Mouse (Mus musculus) midbrain, embryonic 12.5 days (tissue): Measurements from ENCODE around the gene Dleu7. TPM values are rescaled to one million over a fixed set of nuclear protein-coding genes. Genes with fewer than 3 reads are reported as not detected.

Source experiments
- ATAC-seq: fragments of 200-750 bp; cut with Nextera tagmentation; 2 replicates; pipeline ENCODE4 v1.8.0; 2017; ENCODE audit warnings: low read depth, moderate TSS enrichment, moderate library complexity; ENCODE audit not compliant: low FRiP score
- H3K27ac ChIP-seq: fragments of 300-500 bp; sonication (generic); replicated peaks from 2 replicates; pipeline ENCODE4 v1.5.1; 2016; ENCODE audit warnings: mild to moderate bottlenecking
- H3K27me3 ChIP-seq: fragments of 300-500 bp; sonication (generic); 2 replicates; pipeline ENCODE4 v1.6.1; 2016; ENCODE audit warnings: mild to moderate bottlenecking
- H3K36me3 ChIP-seq: fragments of 300-500 bp; sonication (generic); 2 replicates; pipeline ENCODE4 v1.6.1; 2016
- H3K4me1 ChIP-seq: fragments of 300-500 bp; sonication (generic); 2 replicates; pipeline ENCODE4 v1.6.1; 2016
- H3K4me2 ChIP-seq: fragments of 300-500 bp; sonication (generic); replicated peaks from 2 replicates; pipeline ENCODE4 v1.6.1; 2016; ENCODE audit warnings: mild to moderate bottlenecking, moderate library complexity
- H3K4me3 ChIP-seq: fragments of 300-500 bp; sonication (generic); 2 replicates; pipeline ENCODE4 v1.5.1; 2016; ENCODE audit warnings: mild to moderate bottlenecking
- H3K9ac ChIP-seq: fragments of 300-500 bp; sonication (generic); replicated peaks from 2 replicates; pipeline ENCODE4 v1.6.1; 2016; ENCODE audit warnings: mild to moderate bottlenecking, moderate library complexity
- H3K9me3 ChIP-seq: fragments of 300-500 bp; sonication (generic); 2 replicates; pipeline ENCODE4 v1.6.1; 2016; ENCODE audit warnings: mild to moderate bottlenecking
- WGBS: fragments of 180-500 bp; shearing (Covaris S2); methylation state at CpG from one replicate; pipeline ENCODE4 v1.1.7; 2016; 5-methylcytosine and 5-hydroxymethylcytosine counted together
- polyA plus RNA-seq: library from polyadenylated mRNA; unstranded; fragments of >200 nt; fragmentation: Nextera tagmentation; extraction: Ambion mirVana; gene quantifications from 2 replicates; pipeline ENCODE4 v1.2.1, GENCODE M21; 2016

Gene Dleu7
- 4.8 and 5.1 TPM in 2 replicates for polyA plus RNA-seq

DNA sequence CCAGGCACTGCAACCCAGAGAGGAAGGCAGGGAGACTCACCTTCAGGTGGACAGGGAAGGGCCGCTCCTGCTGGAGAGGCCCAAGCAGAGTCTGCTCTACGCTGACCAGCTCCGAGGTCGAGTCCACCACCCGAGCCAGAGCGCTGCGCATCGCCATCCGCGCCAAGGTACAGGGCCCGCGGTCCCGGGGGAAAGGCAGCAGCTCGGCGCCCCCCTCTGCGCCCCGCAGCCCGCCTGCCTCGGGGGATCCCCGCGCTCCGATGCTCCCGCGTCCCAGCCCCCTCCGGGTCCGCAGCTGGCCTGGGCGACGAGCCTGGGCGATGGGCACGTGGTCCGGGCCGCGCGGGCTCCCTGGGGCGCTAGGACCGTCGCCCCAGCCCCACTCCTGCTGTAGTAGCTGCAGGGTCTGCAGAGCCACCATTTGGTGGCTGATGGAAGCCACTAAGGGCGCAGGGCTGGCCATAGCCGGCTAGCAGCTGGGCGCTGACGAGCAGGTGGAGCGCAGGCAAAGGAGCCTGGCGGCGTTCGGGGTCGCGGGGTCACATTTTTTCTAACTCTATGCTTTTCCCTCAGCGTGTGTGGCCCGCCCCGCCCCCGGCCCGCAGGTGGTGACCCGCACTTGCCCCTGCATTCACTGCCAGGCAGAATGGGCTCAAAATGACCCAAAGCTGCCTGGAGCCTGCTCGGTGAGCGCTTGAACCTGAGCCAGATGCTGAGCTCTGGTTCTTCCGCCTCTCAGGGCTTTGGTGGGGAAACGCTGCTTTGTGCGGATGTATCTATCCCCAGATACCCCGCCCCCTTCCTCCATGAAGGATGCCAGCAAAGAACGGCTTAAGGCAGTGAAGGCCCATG is at the start of gene Dleu7, which contains the start of gene Rnaseh2b:
Gene Dleu7, minus strand, starts transcription at position 560 of the 852 bp plus-strand sequence.
Gene Rnaseh2b, plus strand, starts transcription at position 102 of the 852 bp plus-strand sequence.
- peak within 1 kb of the TSS; percentile 62 for H3K9ac ChIP-seq
- H3K4me2 ChIP-seq, result peak within 1 kb of the TSS; percentile 99
- peak; percentile 88 for ATAC-seq
- H3K9me3 ChIP-seq, result no peaks in the 10 kb centered on the region
- peaks cover 11% of the 10 kb centered on the region for H3K27me3 ChIP-seq
- 1% methylated on average over 59 of the region's 60 CpGs for WGBS
- peak within 1 kb of the TSS; percentile 57 for H3K4me3 ChIP-seq
- H3K4me1 ChIP-seq, result peaks cover 15% of the 10 kb centered on the region
- no peak within 1 kb of the TSS; the same call in 1 of the 2 replicates for H3K27ac ChIP-seq
- H3K36me3 ChIP-seq, result no peaks in the 10 kb centered on the region

- no peaks in the 10 kb centered on the region for H3K9me3 ChIP-seq
- no peak overlapping the region for H3K4me2 ChIP-seq
- no peak overlapping the region for H3K4me3 ChIP-seq
- H3K9ac ChIP-seq, result no peak overlapping the region
- peaks cover 18% of the 10 kb centered on the region; the same call in 1 of the 2 replicates for H3K4me1 ChIP-seq
- H3K36me3 ChIP-seq, result no peaks in the 10 kb centered on the region
- no peak for ATAC-seq
- 85% methylated on average over 8 of the region's 8 CpGs for WGBS
- no peaks in the 10 kb centered on the region for H3K27me3 ChIP-seq
- no peak overlapping the region for H3K27ac ChIP-seq
Observed at GRCm38 (mm10) chr14:62341887-62342642, 49.2 kb upstream of the Dleu7 start.

DNA sequence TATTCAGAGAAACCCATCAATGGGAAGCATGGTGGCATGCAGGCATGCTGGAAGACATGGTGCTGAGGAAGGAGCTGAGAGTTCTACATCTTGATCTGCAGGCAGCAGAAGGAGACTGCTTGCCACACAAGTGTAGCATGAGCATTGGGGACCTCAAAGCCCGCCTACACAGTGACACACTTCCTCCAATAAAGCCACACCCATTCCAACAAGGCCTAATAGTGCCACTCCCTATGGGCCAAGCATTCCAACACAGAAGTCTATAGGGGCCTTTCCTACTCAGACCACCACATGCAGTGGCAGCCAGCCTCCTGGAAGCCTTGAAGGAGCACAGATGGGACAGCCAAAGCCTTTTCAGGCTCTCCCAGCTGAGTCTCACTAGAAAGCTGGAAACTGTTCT is 46.3 kb upstream of the Dleu7 start:
- Histone ChIP-seq H3K27me3 (no peaks in the 10 kb centered on the region), H3K9me3 (no peaks in the 10 kb centered on the region), H3K4me1 (peaks cover 9% of the 10 kb centered on the region; the same call in 1 of the 2 replicates), H3K9ac (no peak overlapping the region), H3K27ac (no peak overlapping the region), H3K36me3 (no peaks in the 10 kb centered on the region), H3K4me3 (no peak overlapping the region), H3K4me2 (no peak overlapping the region)
- ATAC-seq, result no peak
- WGBS, result 100% methylated on average over 1 of the region's 1 CpGs

DNA sequence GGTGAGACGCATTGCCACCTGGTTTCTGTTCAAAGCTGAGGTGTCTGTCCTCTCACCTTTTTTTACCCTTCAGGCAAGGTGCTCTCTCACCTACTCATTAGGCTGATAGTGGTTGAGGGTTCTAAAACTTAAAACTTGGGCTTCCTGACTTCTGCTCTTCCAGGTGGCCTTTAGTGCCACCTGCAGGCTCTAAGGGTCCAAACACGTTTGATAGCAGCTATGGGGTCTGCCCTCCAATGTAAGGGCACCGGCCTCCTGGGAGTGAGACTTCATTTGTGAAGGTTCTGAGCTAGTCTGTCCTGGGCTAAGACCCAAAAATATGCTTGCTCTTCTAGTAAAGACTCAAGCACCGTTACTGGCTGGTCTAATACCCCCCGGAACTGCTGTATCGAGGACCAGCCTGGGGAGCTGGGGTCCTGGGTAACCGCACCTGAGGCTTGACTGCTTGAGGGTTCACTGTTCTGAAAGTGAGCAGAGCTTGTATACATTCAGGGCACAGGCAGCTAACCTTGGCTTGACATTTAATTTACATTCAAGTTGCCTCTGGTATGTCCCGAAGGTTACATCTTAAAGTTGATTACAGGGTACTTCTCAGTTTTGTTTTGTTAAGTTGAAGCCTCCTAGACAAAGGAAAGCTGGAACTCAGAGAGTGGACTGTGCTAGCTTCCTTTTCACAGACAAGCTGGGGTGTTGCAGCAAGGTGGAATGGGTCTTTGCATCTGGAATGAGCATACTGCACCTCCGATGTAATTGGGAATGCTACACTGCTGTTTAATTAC is 41.3 kb upstream of the Dleu7 start:
- ATAC-seq, result no peak
- WGBS, result 79% methylated on average over 9 of the region's 9 CpGs
- H3K4me3 ChIP-seq, result no peak overlapping the region
- peaks cover 23% of the 10 kb centered on the region for H3K4me1 ChIP-seq
- H3K9ac ChIP-seq, result no peak overlapping the region
- no peaks in the 10 kb centered on the region for H3K9me3 ChIP-seq
- H3K36me3 ChIP-seq, result no peaks in the 10 kb centered on the region
- H3K27me3 ChIP-seq, result no peaks in the 10 kb centered on the region
- H3K4me2 ChIP-seq, result no peak overlapping the region
- no peak overlapping the region for H3K27ac ChIP-seq

DNA sequence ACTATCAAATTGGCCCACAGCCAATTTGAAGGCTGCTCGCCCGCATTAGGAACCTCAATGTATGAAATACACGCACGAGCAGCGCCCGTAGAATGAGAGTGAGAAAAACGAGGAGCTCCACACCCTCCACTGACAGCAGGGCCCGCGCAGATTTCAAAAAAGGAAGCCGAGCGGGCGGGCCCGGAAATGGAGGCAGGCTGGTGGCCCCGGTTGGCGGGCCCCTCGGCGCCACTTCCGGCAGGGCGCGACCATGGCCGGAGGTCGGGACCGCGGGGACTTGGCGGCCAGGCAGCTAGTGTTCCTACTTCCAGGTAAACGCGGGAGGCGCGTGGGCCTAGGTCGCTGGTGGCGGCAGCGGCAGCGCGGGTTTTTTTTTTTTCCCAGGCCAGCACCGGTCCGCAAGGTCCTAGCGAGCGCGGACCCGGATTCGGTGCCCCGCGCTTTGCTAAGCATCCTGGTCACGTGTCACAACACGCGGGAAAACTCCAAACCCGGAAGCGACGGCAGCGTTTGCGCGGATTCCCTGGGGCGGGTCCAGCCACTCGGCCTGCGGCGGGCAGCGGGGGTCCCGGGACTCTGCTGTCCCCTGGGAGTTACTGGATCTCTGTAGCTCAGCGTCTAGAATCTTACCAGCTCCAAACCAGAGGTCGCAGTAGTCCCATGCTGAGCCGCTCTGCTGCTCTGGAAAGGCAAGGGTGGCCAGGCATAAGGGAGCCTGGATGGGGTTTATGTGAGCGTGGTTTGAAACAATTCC is 39.2 kb upstream of the Dleu7 start:
- Histone ChIP-seq H3K9me3 (no peaks in the 10 kb centered on the region), H3K36me3 (no peaks in the 10 kb centered on the region), H3K4me3 (peak overlapping the region; percentile 68), H3K27me3 (no peaks in the 10 kb centered on the region), H3K9ac (peak overlapping the region; percentile 67), H3K4me1 (peaks cover 28% of the 10 kb centered on the region), H3K4me2 (peak overlapping the region; percentile 75), H3K27ac (peak overlapping the region; percentile 68)
- peak; percentile 86 for ATAC-seq
- under 1% methylated on average over 56 of the region's 62 CpGs for WGBS

DNA sequence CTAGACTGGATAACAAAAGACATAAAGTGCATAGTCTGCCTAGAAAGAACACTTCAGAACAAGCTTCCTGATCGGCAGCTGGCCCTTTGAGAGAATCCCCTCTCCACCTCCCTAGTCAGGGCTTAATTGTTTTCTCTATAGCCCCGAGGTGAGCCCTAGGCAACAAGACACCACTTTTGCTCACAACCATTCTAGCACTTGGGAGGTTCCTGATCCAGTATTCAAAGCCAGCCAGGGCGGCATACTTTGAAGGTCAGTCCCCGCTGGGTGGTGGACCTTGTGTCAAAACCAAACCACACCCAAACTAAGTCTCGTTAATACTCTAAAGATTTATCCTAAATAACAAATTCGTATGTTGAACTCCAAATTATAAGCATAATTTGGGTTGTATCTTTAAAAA is 38.6 kb upstream of the Dleu7 start:
- H3K9ac ChIP-seq, result peak overlapping the region; percentile 67; the same call in 1 of the 2 replicates
- ATAC-seq, result peak; percentile 21; the same call in 1 of the 2 replicates
- no peaks in the 10 kb centered on the region for H3K27me3 ChIP-seq
- no peaks in the 10 kb centered on the region for H3K9me3 ChIP-seq
- peak overlapping the region; percentile 75 for H3K4me2 ChIP-seq
- no peaks in the 10 kb centered on the region for H3K36me3 ChIP-seq
- H3K4me1 ChIP-seq, result peaks cover 34% of the 10 kb centered on the region
- WGBS, result 16% methylated on average over 6 of the region's 6 CpGs
- peak overlapping the region; percentile 68; the same call in 1 of the 2 replicates for H3K27ac ChIP-seq
- H3K4me3 ChIP-seq, result peak overlapping the region; percentile 68

DNA sequence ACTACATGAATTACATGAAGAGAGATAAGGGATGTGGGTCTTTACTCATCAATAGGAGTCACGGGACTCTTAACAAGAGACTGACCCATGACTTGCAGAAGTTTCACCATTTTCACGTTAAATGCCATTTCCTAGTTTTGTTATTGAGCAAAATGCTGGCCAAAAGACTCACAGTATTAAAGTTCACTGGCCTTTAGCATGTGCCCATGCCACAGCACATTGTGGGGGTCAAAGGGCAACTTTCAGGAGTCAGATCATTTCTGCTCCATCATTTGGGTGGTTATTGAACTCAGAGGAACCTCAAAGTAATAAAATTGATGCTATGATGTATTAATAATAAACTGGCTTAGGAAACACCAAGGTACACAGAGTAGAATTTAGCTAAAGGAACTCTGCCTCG is 36.8 kb upstream of the Dleu7 start:
- no peak overlapping the region for H3K4me3 ChIP-seq
- H3K9ac ChIP-seq, result no peak overlapping the region
- no peak overlapping the region for H3K4me2 ChIP-seq
- H3K27me3 ChIP-seq, result no peaks in the 10 kb centered on the region
- H3K9me3 ChIP-seq, result no peaks in the 10 kb centered on the region
- peaks cover 35% of the 10 kb centered on the region for H3K4me1 ChIP-seq
- no peaks in the 10 kb centered on the region for H3K36me3 ChIP-seq
- no peak for ATAC-seq
- WGBS, result 86% methylated on average over 3 of the region's 3 CpGs
- no peak overlapping the region for H3K27ac ChIP-seq

GRCm38 (mm10) chr14:62328606-62329005 is 35.8 kb upstream of the Dleu7 start:
- peaks cover 31% of the 10 kb centered on the region for H3K4me1 ChIP-seq
- ATAC-seq, result no peak
- no peaks in the 10 kb centered on the region for H3K27me3 ChIP-seq
- H3K36me3 ChIP-seq, result no peaks in the 10 kb centered on the region
- no peak overlapping the region for H3K27ac ChIP-seq
- no peaks in the 10 kb centered on the region for H3K9me3 ChIP-seq
- H3K4me3 ChIP-seq, result no peak overlapping the region
- no peak overlapping the region for H3K4me2 ChIP-seq
- no peak overlapping the region for H3K9ac ChIP-seq
- 52% methylated on average over 6 of the region's 6 CpGs for WGBS

DNA sequence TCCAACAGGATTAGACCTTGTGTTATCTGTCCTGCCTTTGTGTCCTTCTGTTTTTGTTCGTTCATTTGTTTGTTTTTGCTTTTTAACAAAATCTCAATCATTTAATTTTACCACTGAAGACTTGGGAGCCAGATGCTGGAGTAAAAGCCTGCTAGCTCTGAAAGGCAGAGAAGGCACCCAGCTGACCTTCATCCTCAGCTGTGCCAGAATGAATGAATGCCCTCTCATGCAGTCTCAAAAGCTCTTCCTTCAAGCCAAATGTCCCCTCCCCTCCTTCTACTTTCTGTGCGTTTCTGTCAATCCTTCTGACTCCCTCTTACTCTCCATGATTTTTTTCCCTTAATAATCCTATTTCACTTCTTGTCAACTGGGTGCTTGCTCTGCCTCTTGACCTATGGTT is 34.3 kb upstream of the Dleu7 start:
- Histone ChIP-seq H3K9ac (no peak overlapping the region), H3K4me1 (peaks cover 20% of the 10 kb centered on the region), H3K4me2 (no peak overlapping the region), H3K27me3 (no peaks in the 10 kb centered on the region), H3K27ac (0 out of 2 replicates have a peak overlapping the region, but pooled peaks have one; percentile 10), H3K4me3 (no peak overlapping the region), H3K9me3 (no peaks in the 10 kb centered on the region), H3K36me3 (no peaks in the 10 kb centered on the region)
- no peak for ATAC-seq
- WGBS, result 8% methylated on average over 2 of the region's 2 CpGs

DNA sequence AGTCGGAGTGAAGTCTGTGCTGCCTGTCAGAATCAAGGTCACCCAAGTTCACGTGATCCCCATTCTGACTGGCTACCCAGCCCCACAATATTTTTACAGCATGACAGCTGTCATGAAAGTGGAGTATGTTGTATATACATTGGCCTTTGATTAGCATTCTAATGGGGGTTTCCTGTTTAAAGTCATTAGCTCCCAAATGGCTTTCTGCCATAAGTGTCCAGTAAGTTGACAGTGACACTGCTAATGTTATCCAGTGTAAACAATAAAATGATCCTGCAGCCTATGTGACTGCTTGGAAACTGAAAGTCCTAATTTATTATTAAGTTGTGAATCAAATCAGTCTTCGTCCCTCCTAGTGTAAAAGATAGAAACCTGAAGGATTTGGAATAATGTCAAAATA is 33.2 kb upstream of the Dleu7 start:
- Histone ChIP-seq H3K9ac (no peak overlapping the region), H3K27me3 (peaks cover 4% of the 10 kb centered on the region; the same call in 1 of the 2 replicates), H3K4me3 (no peak overlapping the region), H3K4me1 (peaks cover 16% of the 10 kb centered on the region), H3K27ac (no peak overlapping the region), H3K4me2 (no peak overlapping the region), H3K9me3 (no peaks in the 10 kb centered on the region), H3K36me3 (no peaks in the 10 kb centered on the region)
- ATAC-seq, result no peak
- WGBS, result 85% methylated on average over 3 of the region's 3 CpGs

- Histone ChIP-seq H3K4me2 (no peak overlapping the region), H3K4me1 (peaks cover 12% of the 10 kb centered on the region), H3K27me3 (peaks cover 4% of the 10 kb centered on the region; the same call in 1 of the 2 replicates), H3K9me3 (no peaks in the 10 kb centered on the region), H3K9ac (no peak overlapping the region), H3K27ac (no peak overlapping the region), H3K4me3 (no peak overlapping the region), H3K36me3 (no peaks in the 10 kb centered on the region)
- ATAC-seq, result no peak
- 92% methylated on average over 5 of the region's 5 CpGs for WGBS
Observed at GRCm38 (mm10) chr14:62324943-62325342, 32.1 kb upstream of the Dleu7 start.
